Mouse (Mus musculus): ENCODE measurements around the gene Plekhm3. TPM values are rescaled to one million over a fixed set of nuclear protein-coding genes. Genes with fewer than 3 reads are reported as not detected.

The Plekhm3 gene
- polyA plus RNA-seq, 1 experiment, result 0.89 TPM

DNA sequence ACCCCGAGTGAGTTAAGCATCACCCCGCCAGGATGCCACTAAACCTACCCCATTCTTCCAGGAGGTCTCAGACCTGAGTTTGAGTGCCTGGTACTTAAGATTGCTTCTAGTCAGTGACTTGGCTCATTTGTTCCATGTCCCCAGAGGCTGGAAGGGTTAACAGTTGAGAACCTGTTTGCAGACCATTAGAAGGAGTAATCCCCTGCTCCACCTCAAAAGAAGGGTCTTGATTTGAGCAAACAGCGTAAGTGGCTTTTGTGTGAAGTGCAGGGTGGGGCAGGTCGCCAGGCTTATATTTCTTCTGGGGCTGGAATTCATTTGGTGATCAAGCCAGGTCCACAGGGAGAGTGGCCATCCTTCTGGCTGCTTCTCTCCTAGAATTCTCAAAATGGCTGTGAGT is 183.3 kb downstream of the Plekhm3 start:
- Histone ChIP-seq H3K27me3 (replicated peaks) (peaks cover 18% of the 10 kb centered on the region), H3K9me3 (no peaks in the 10 kb centered on the region), H3K4me1 (peaks cover 18% of the 10 kb centered on the region), H3K36me3 (replicated peaks; ENCODE audit: low read length) (no peaks in the 10 kb centered on the region), H3K4me3 (replicated peaks) (no peak overlapping the region)
- TF ChIP-seq FLI1 (IDR thresholded peaks at IDR 0.05; ENCODE audit: low read length) (no peak), GATA1 (IDR thresholded peaks at IDR 0.05; ENCODE audit: borderline replicate concordance, low read length) (no peak)

DNA sequence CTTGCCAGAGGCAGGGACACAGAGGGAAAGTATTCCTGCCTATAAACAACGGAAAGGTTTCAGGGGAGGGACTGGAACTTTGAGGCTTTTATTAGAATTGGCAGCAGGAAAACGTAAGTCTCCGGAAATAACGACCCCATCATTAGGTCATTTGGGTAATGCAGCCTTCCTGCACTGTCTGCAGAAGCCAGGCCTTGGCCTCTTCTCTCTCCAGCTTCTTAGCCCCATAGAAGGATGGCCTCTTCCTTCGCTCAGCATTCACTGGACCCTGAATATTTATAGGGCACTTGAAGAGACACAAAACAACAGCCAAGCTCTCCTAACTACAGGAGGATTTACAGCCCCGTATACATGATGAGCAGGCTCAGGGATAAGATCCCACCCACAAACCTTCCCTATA is 186.5 kb downstream of the Plekhm3 start:
- H3K36me3 ChIP-seq (replicated peaks; ENCODE audit: low read length), result no peaks in the 10 kb centered on the region
- peaks cover 18% of the 10 kb centered on the region for H3K4me1 ChIP-seq
- peaks cover 6% of the 10 kb centered on the region for H3K27me3 ChIP-seq (replicated peaks)
- no peaks in the 10 kb centered on the region for H3K9me3 ChIP-seq
- H3K4me3 ChIP-seq (replicated peaks), result no peak overlapping the region
- TF ChIP-seq GATA1 (IDR thresholded peaks at IDR 0.05; ENCODE audit: borderline replicate concordance, low read length) (no peak), FLI1 (IDR thresholded peaks at IDR 0.05; ENCODE audit: low read length) (no peak)

DNA sequence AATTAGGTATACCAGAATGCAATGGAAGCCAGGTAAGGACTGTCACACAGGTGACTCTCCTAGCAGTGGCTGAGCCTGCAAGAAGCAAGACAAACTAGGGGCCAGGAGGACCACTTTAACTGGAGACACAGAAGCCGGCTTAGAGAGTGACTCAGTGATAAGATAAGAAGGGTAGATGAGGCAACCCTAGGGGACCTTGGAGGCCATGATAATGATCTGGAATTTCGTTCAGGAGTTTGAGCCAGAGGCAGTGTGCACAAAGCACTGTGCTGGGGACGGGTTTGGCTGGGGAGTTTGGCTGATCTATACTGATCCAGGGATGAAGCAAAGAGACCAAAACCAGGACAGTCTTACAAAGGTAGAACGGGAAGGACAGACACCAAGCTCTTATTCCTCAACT is 195.0 kb downstream of the Plekhm3 start:
- H3K9me3 ChIP-seq, result peaks cover 17% of the 10 kb centered on the region
- peaks cover 8% of the 10 kb centered on the region for H3K27me3 ChIP-seq (replicated peaks)
- TF ChIP-seq GATA1 (IDR thresholded peaks at IDR 0.05; ENCODE audit: borderline replicate concordance, low read length) (no peak), FLI1 (IDR thresholded peaks at IDR 0.05; ENCODE audit: low read length) (no peak)
- peaks cover 8% of the 10 kb centered on the region for H3K4me1 ChIP-seq
- H3K36me3 ChIP-seq (replicated peaks; ENCODE audit: low read length), result no peaks in the 10 kb centered on the region
- no peak overlapping the region for H3K4me3 ChIP-seq (replicated peaks)

DNA sequence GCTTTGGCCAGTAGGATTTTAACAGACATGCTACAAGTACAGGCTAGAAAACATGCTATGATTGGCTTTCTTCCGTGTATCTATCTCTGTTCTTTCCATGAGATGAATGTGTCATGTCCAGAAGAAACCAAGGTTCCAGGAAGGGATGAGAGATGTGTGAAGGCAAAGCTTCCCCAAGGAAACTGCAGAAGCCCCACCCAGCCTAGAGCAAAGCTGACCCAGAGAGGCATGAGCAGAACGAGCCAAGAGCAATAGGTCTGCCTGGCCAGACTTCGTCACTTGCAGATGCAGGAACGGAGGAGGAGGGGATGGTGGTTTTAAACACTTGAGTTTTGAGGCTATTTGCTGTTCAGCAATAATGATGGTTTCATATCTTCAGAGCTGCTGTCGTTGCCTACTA is 198.9 kb downstream of the Plekhm3 start:
- Histone ChIP-seq H3K36me3 (replicated peaks; ENCODE audit: low read length) (no peaks in the 10 kb centered on the region), H3K4me1 (peaks cover 25% of the 10 kb centered on the region), H3K9me3 (peaks cover 4% of the 10 kb centered on the region; the same call in 1 of the 2 replicates), H3K27me3 (replicated peaks) (peaks cover 8% of the 10 kb centered on the region), H3K4me3 (replicated peaks) (no peak overlapping the region)
- TF ChIP-seq GATA1 (IDR thresholded peaks at IDR 0.05; ENCODE audit: borderline replicate concordance, low read length), result no peak

DNA sequence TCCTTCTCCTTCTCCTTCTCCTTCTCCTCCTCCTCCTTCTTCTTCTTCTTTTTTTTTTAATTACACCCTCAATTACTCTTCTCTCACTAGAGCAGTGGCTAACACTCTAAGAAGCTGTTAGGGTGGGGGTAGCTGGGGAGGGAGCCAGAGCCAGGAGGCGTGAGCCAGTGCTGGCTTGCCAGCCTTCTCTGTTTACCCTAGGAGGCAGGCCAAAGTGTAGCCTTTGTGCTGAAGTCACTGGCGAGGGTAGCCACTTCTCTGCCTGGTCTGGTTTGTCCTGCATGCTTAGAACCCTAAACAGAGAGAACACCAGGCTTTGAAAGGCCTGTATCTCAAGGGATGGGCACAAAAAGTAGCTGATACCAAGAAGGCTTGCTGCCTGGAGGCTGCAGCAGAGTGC is 199.4 kb downstream of the Plekhm3 start:
- no peaks in the 10 kb centered on the region for H3K36me3 ChIP-seq (replicated peaks; ENCODE audit: low read length)
- H3K4me3 ChIP-seq (replicated peaks), result no peak overlapping the region
- peaks cover 4% of the 10 kb centered on the region; the same call in 1 of the 2 replicates for H3K9me3 ChIP-seq
- TF ChIP-seq GATA1 (IDR thresholded peaks at IDR 0.05; ENCODE audit: borderline replicate concordance, low read length), result no peak
- TF ChIP-seq FLI1 (IDR thresholded peaks at IDR 0.05; ENCODE audit: low read length), result no peak
- peaks cover 25% of the 10 kb centered on the region for H3K4me1 ChIP-seq
- H3K27me3 ChIP-seq (replicated peaks), result peaks cover 8% of the 10 kb centered on the region

DNA sequence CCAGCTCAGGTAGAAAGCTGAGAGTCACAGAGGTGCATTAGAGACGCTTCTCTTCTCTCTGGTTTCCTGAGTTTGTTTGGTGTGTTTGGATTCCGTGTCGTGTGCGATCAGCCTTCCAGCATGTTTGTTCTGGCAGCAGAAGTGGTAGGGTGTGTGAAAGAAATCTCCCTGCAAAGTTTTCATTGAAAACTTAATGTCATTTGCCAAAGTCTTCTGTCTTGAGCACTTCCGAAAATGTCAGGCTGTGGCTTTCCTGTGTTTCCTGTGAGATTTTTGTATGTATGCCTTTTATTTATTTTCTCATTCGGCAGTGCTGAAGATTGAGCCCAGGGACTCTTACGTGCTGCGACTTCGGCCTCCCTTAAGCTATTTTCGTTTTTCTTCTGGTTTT is 200.0 kb downstream of the Plekhm3 start:
- Histone ChIP-seq H3K27me3 (replicated peaks) (peaks cover 8% of the 10 kb centered on the region), H3K4me1 (peaks cover 25% of the 10 kb centered on the region)

DNA sequence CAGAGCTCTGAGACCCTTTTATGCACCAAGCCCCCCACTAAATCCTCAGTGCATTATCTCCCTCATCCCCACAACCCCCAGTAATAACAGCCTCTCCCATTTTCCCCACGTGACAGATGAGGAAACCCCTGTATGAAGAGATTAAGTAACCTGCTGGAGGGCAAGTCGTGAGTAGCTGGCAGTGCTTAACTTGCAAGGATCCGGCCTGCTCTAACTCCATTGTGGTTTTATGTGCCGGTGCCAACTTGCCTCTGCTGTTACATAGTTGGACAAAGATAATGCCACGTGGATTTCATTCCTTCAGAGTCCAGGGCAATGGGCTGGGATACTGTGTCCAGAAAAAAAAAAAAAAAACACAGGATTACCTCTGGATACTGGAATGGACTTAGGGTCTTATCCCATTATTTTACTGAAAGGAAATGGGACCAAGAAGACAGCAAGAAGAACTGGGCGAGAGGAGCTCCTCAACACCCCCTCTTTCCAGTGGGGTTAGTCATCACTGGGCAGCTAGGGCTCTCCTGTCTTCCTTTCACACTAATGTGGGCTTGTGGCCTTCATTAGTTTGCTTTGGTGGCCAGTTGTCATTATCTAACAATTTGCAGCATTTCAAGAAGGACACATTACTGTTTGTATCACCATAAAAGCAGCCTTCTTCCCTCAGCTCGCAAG is 200.5 kb downstream of the Plekhm3 start:
- Histone ChIP-seq H3K9me3 (peaks cover 4% of the 10 kb centered on the region; the same call in 1 of the 2 replicates), H3K4me1 (peaks cover 25% of the 10 kb centered on the region), H3K4me3 (replicated peaks) (peak overlapping the region; percentile 47), H3K27me3 (replicated peaks) (peaks cover 9% of the 10 kb centered on the region), H3K36me3 (replicated peaks; ENCODE audit: low read length) (no peaks in the 10 kb centered on the region)
- TF ChIP-seq FLI1 (IDR thresholded peaks at IDR 0.05; ENCODE audit: low read length) (no peak), GATA1 (IDR thresholded peaks at IDR 0.05; ENCODE audit: borderline replicate concordance, low read length) (no peak)

More for the DNA sequence above, 200.0 kb downstream of the Plekhm3 start:
- Histone ChIP-seq H3K4me3 (replicated peaks) (peak overlapping the region; percentile 47), H3K9me3 (peaks cover 4% of the 10 kb centered on the region; the same call in 1 of the 2 replicates), H3K36me3 (replicated peaks; ENCODE audit: low read length) (no peaks in the 10 kb centered on the region)
- TF ChIP-seq FLI1 (IDR thresholded peaks at IDR 0.05; ENCODE audit: low read length), result no peak
- no peak for TF ChIP-seq GATA1 (IDR thresholded peaks at IDR 0.05; ENCODE audit: borderline replicate concordance, low read length)

DNA sequence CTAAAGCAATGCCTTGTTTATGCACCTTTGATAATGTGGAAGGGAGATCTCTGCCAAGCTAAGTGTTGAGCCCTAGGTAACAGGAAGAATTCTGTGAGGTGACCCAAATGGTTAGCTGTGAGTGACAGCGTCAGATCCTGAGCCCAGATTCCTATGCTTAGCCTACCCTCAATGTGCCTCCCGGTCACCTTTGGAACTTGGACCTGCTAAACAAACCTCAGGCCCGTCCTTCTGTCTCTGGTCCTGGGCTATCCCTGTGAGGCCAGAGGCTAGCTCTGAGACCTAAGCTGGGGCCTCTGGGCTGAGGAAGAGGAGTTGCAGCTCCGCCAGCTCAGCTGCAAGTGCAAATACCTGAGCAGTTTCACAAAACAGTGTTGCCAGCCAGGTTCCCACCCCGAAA is 202.0 kb downstream of the Plekhm3 start:
- peaks cover 13% of the 10 kb centered on the region for H3K27me3 ChIP-seq (replicated peaks)
- no peak for TF ChIP-seq FLI1 (IDR thresholded peaks at IDR 0.05; ENCODE audit: low read length)
- no peak for TF ChIP-seq GATA1 (IDR thresholded peaks at IDR 0.05; ENCODE audit: borderline replicate concordance, low read length)
- peaks cover 25% of the 10 kb centered on the region for H3K4me1 ChIP-seq
- no peaks in the 10 kb centered on the region for H3K36me3 ChIP-seq (replicated peaks; ENCODE audit: low read length)
- H3K4me3 ChIP-seq (replicated peaks), result no peak overlapping the region
- peaks cover 3% of the 10 kb centered on the region; the same call in 1 of the 2 replicates for H3K9me3 ChIP-seq

DNA sequence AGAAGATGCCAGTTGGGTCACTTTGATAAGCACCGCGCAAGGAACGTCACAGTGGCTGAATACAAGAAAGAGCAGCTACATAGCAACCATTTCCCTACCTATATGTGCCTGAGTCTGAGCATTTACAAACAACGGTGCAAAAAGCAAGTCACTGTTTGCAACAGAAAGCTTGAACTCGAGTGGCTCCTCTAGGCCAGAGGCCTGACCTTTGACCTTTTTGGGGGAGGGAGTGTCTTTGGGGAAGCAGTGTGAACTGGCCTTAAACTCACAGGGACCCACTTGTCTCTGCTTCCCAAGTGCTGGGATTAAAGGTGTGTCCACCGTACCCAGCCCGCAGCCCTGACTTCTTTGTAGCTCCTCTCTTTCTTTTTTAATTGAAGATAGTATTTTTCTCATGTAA is 203.0 kb downstream of the Plekhm3 start:
- Histone ChIP-seq H3K27me3 (replicated peaks) (peaks cover 17% of the 10 kb centered on the region), H3K9me3 (no peaks in the 10 kb centered on the region), H3K4me1 (peaks cover 25% of the 10 kb centered on the region), H3K4me3 (replicated peaks) (no peak overlapping the region), H3K36me3 (replicated peaks; ENCODE audit: low read length) (no peaks in the 10 kb centered on the region)
- TF ChIP-seq FLI1 (IDR thresholded peaks at IDR 0.05; ENCODE audit: low read length) (no peak), GATA1 (IDR thresholded peaks at IDR 0.05; ENCODE audit: borderline replicate concordance, low read length) (no peak)

DNA sequence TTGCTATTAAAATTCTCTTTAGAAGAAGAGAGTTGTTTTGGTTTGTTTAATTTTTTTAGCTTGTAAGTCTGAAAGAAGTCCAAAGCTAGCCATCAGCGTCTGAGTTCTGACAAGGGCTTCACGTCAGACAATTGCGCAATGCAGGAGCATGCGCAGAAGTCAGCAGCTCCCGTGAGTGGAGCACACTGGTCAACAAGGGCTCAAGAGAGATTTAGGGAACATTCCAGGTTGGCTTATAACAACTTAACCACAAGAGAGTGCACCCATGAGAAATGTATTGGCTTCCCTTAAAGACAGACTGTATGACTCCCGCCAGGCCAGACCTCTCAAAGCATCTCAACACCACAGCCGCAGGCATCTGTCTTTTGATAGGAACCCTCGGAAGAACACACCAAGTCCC is 203.5 kb downstream of the Plekhm3 start:
- H3K27me3 ChIP-seq (replicated peaks), result peaks cover 22% of the 10 kb centered on the region
- no peaks in the 10 kb centered on the region for H3K36me3 ChIP-seq (replicated peaks; ENCODE audit: low read length)
- no peak overlapping the region for H3K4me3 ChIP-seq (replicated peaks)
- H3K9me3 ChIP-seq, result no peaks in the 10 kb centered on the region
- H3K4me1 ChIP-seq, result peaks cover 25% of the 10 kb centered on the region
- TF ChIP-seq FLI1 (IDR thresholded peaks at IDR 0.05; ENCODE audit: low read length), result no peak
- TF ChIP-seq GATA1 (IDR thresholded peaks at IDR 0.05; ENCODE audit: borderline replicate concordance, low read length), result no peak
